Mouse (Mus musculus) olfactory bulb, adult 2 months (tissue): ENCODE measurements at regions not wholly inside any gene's neighbourhood (a gene's known extent, or its start where the extent isn't known, plus 50 kb on each side); places are given as distances from the start of the nearest gene placed in this dataset.

ENCODE experiments used
- CTCF ChIP-seq: fragments of 200-500 bp; IDR thresholded peaks from 2 replicates; pipeline ENCODE4 v1.5.1; 2012; ENCODE audit warnings: low read depth, mild to moderate bottlenecking, low read length, moderate library complexity; ENCODE audit not compliant: insufficient read depth
- POLR2A ChIP-seq: fragments of 200-500 bp; IDR thresholded peaks from 2 replicates; pipeline ENCODE4 v1.6.1; 2012; ENCODE audit warnings: mild to moderate bottlenecking, low read depth, low read length, moderate library complexity; ENCODE audit not compliant: insufficient read depth

DNA sequence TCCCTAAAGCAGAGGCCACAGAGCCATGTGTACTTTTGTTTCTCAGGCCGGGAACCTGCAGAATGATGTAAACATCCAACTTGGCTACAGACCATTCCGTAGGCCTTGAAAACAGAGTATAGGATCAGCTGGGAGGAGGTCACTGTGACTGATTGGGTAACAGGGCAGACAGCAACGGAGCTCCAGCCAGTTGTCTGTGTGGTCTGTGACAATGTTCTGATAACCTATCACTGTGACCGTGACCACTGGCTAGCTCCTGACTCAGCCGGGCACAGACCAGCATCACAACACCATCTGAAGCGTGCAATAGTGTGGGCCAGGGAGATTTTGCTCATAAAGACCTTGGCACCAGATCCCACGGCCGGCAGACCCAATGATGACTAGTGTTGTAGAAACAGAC lies 164.3 kb downstream of the Mycn start:
- TF ChIP-seq POLR2A (no peak), CTCF (no peak)
